Mouse (Mus musculus) cerebellum, postnatal 10 days (tissue): ENCODE data around the gene Uts2.
"Not testable (repeated sequence)": the region's sequence is repeated elsewhere in the genome, so short reads cannot be mapped to it uniquely, and the experiment has no call there.

Source experiments
- DNase-seq, 2 experiments: peaks; one replicate each; pipeline ENCODE4 v3.0.0; 2021; ENCODE audit warnings: mixed read lengths in 2 of 2

Uts2 gene

GRCm38 (mm10) chr4:151017356-151017755 lies 20.5 kb downstream of the Uts2 start:
- DNase-seq: not testable (repeated sequence)

DNA sequence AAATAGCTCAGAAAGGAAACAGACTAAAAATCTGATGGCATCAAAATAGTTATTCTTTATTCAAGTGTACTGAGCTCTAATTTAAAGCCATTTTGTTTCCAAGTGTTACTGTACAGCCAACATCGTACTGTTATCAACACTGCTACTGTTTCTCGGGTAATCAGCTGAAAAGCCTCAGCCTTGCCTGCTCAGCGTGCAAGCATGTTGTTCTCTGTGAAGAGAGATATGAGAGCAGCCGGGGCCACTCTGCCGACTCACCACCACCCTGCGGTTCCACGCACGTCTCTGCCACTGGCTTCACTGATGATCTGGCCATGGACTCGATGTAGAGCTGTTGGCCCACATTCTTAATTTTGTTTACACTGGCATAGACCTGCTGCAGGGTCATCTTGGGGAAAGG lies 27.3 kb downstream of the Uts2 start:
- DNase-seq: no peak

DNA sequence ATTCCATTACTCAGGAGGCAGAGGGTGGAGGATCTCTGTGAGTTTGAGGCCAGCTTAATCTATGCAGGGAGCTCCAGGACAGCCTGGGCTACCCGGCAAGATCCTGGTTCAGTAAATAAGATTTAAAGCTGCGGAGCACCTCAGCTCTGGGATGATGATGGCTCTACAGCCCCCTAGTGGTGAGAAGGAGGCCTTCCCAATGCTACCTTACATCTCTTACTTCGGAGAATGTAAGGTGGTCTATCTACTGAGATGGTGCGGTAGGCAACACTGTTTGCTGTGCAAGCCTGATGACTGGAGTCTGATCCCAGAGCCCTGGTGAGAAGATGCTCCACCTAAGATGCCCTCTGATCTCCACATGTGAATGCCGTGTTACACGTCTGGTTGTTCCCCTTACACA lies 30.1 kb downstream of the Uts2 start:
- peak; percentile 54 to 71 for DNase-seq

DNA sequence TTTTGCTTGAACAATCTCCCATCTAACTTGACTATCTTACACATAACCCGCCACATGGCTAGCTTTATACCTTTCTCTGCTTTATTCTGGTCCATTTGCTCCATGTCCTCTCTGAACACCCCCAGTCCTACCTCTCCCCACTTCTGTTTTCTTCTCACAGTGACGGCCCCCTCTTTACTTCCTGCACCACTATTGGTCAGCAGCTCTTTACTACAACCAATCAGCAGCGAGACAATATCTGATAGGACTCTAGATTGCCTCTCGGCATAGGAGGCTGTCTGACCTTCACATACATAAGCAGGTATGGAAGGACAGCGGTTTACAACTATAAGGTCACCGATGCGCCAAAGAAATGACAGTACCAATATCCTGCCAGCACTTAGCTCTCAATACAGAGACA lies 39.6 kb downstream of the Uts2 start:
- no peak for DNase-seq

DNA sequence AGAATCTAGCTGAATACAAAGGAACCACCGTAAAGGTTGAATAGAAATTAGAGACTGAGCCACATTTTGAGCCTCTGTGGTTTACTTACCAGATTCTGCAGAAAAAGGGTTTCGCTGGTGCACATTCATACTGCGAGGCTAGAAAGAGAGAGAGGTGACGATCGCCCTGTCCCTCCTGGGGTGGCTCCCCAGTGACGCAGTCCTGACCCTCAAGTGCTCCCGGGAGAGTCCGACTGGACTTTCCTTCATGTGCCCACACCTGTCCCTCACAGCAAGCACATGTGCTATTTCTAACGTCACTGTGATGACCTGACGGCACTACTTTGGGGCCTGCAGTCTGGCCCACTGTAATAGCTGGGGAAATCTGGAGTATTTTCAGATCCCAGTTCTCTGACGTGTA lies 40.9 kb downstream of the Uts2 start:
- no peak for DNase-seq

GRCm38 (mm10) chr4:151041506-151041905 lies 44.6 kb downstream of the Uts2 start:
- no peak for DNase-seq

DNA sequence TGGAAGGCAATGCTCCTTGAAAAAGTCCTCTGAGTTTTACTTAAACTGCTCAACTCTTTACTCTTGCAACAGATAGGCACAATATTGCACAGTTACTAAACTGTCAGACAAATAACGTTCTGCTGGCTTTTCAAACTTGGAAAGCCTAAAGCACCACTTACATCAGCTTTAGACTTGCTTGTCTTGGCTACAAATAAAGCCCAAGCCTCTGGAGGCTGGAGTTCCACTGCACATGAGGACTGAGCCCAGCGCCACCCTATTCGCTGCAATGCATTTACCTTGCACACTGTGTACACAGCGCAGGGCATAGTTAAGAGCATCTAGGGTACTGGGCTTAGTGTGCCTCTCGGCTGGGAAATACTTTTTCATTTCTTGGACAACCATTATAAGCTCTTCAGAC lies 46.4 kb downstream of the Uts2 start:
- DNase-seq: peak in 1 of 2 experiments; percentile 24

- DNase-seq: peak; percentile 99
These were observed 47.4 kb downstream of the Uts2 start, which contains the start of gene Per3 for GRCm38 (mm10) chr4:151044037-151044943. TSS of gene Per3 (minus strand) at chr4:151044665.

- DNase-seq: peak in 1 of 2 experiments; percentile 19
These were observed 48.2 kb downstream of the Uts2 start for GRCm38 (mm10) chr4:151044944-151045570.

DNA sequence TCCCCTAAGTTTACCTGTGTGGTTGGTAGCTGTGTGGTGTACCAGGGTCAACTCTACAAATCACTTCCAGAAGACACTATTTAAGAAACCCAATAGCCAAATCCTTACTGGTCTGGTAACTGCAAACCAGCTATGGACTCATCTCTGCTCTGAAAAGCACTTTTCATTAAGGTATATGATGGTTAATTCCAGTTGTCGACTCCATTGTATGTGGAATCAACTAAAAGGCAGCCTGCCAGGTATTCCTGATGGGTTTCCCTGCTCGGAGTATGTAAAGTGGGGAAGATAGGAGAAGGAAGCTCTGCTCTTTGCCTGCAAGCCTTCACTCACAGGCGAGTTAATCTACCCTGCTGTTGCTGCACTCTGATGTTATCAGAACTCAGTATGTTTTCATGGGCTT lies 49.6 kb downstream of the Uts2 start:
- peak in 1 of 2 experiments; percentile 24 for DNase-seq

DNA sequence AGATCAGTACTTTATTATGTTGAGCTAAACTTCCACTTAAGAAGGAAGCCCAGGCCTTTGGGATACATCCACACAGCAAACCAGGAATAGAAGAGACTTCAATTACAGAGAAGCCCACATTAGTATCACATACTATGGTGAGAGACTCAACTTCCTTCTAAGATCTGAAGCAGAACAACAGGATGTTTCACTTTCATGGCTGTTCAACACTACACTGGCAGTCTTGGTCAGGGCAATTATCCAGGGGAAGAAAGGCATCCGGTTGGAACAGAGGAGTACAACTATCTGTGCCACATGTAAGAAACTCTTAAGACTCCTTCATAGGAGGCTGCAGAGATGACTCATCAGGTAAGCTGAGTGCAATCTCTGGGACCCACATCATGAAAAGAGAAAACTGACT lies 54.3 kb downstream of the Uts2 start:
- no peak for DNase-seq
